Mouse (Mus musculus): ENCODE results near the gene B9d2. TPM values are rescaled to one million over a fixed set of nuclear protein-coding genes. Genes with fewer than 3 reads are reported as not detected.
"Not testable (repeated sequence)": the region's sequence is repeated elsewhere in the genome, so short reads cannot be mapped to it uniquely, and the experiment has no call there.

Gene B9d2
- polyA plus RNA-seq, 1 experiment, result 24.6 TPM

GRCm38 (mm10) chr7:25719761-25720610 is 39.4 kb downstream of the B9d2 start:
- DNase-seq (ENCODE audit: low read depth, low spot score), result no peak

DNA sequence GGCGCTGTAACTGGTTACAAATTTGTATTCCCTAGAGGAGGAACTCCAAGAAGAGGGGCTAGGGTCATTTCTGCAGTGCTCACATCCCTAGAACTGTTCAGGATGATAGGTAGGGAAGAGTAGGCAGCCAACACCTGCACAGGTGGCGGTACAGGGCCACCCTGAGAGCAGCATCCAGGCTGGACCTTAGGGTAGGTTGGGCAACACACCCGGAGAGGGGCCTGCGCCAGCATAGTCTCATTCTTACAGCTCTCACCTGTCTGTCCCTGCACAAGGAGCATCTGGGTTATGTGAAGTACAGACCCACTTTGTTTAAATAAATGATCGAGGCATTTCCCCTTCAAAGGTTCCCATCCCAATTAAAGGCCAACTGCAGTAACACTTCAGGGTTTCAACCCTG is 40.2 kb downstream of the B9d2 start:
- 71% methylated on average over 5 of the region's 5 CpGs for WGBS
- DNase-seq (ENCODE audit: low read depth, low spot score), result no peak

More at GRCm38 (mm10) chr7:25719761-25720610, 39.4 kb downstream of the B9d2 start:
- WGBS, result 52% methylated on average over 10 of the region's 10 CpGs

GRCm38 (mm10) chr7:25721776-25722175 is 41.2 kb downstream of the B9d2 start:
- DNase-seq (ENCODE audit: low read depth, low spot score), result not testable (repeated sequence)

- 73% methylated on average over 19 of the region's 19 CpGs for WGBS
- DNase-seq (ENCODE audit: low read depth, low spot score), result no peak
Measured at GRCm38 (mm10) chr7:25725886-25726285, 45.3 kb downstream of the B9d2 start.

DNA sequence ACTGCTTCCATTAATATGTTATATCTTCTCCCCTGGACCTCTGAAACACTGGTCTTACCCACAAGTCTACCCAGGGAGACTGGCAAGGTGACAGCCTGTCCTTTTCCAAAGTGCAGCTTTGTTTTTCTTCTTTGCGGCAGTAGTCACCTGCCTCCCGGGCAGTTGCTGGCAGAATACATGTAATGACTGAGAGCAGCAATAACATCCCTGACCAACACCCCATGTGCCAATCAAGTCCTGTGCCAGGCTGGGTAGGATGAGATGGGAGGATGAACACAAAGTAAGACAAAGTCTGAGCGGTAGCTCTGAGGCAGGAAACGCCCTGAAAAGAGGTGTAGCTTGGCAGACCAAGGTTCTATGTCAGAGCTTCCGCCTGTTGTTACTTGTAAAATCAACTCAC is 47.2 kb downstream of the B9d2 start:
- WGBS, result 54% methylated on average over 5 of the region's 5 CpGs
- DNase-seq (ENCODE audit: low read depth, low spot score), result no peak

DNA sequence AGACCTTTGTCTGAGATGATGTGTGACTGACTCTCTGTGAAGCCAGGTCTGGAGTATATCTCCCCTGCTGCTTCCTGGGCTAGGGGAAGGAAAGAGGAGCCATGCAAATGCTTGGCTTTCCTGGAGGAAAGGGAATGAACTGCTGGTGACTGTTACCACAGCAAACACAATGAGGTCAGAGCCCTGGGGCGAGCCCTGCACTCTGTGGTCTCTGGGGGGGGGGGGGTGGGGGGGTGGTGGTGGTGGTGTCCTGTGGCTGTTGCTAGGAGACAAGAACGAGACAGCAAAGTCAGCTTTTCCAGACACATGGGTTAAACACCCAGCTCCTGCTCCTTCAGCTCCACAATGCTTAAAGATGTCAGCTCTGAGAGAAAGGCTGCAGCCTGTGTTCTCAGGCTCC is 48.8 kb downstream of the B9d2 start:
- DNase-seq (ENCODE audit: low read depth, low spot score), result no peak
- 34% methylated on average over 2 of the region's 2 CpGs for WGBS

GRCm38 (mm10) chr7:25729862-25730261 is 49.3 kb downstream of the B9d2 start:
- no peak for DNase-seq (ENCODE audit: low read depth, low spot score)
- WGBS, result 41% methylated on average over 2 of the region's 2 CpGs

DNA sequence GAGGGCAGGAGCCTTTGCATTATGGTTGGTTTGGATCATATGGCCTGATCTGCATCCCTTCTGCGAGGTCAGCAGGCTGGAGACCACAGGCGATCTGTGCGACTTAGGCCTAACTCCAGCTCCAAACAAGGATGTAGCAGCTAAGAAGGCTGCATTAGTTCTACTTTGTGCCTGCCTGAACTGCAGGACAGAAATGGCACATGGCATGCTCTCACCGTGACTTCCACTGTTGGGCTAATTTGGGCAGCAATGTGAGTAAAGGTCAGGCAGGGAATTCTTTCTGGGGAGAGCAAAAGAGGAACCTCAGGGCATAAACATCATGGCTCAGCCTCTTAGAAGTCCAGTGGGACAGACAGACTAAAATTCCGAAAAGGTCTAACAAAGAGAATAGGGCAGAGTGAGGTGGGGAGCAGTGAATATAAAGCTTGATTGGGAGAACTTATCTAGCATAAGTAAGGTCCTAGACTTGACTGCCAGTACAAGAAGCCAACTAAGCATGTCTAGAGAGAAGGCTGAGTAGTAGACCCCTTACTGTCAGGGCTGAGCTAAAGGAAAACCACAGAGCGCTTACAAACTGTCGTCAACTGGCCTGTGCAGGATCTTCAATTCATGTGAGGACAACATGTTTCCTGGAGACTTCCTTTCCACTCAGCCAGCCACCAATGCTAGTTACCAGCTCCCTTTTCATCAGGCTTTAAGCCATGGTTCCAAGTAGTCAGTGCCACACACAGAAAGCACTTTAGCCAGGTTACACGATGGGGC is 50.9 kb downstream of the B9d2 start:
- no peak for DNase-seq (ENCODE audit: low read depth, low spot score)
- 88% methylated on average over 8 of the region's 8 CpGs for WGBS

- 61% methylated on average over 4 of the region's 4 CpGs for WGBS
Measured at GRCm38 (mm10) chr7:25734991-25735390, 54.4 kb downstream of the B9d2 start.

More at GRCm38 (mm10) chr7:25734991-25735390, 54.4 kb downstream of the B9d2 start:
- no peak for DNase-seq (ENCODE audit: low read depth, low spot score)

Other genes starting within 250 kb of the B9d2 start
- gene Ceacam1, start 203.2 kb upstream of the B9d2 start, polyA plus RNA-seq (2012; rRNA removed), result 658 and 768 TPM in 2 replicates
- 1.2 and 1.3 TPM in 2 replicates for gene Ceacam2, start 140.9 kb upstream of the B9d2 start, polyA plus RNA-seq (2012; rRNA removed)
- 23.6 and 36.5 TPM in 2 replicates for gene Erich4, start 64.9 kb upstream of the B9d2 start, polyA plus RNA-seq (2012; rRNA removed)
- 50.9 and 56.2 TPM in 2 replicates for gene Dmac2, start 61.4 kb upstream of the B9d2 start, polyA plus RNA-seq (2012; rRNA removed)
- 7.1 and 7.6 TPM in 2 replicates for gene B3gnt8, start 54.1 kb upstream of the B9d2 start, polyA plus RNA-seq (2012; rRNA removed)
- gene Bckdha, start 21.8 kb upstream of the B9d2 start, polyA plus RNA-seq (2012; rRNA removed), result 56.6 and 66.8 TPM in 2 replicates
- gene Exosc5, start 21.6 kb upstream of the B9d2 start, polyA plus RNA-seq (2012; rRNA removed), result 51.4 and 55.4 TPM in 2 replicates
- gene Tmem91, start 5.6 kb upstream of the B9d2 start, polyA plus RNA-seq (2012; rRNA removed), result 0.29 and 0.79 TPM in 2 replicates
- 17.0 and 18.3 TPM in 2 replicates for gene Tgfb1, start 6.2 kb downstream of the B9d2 start, polyA plus RNA-seq (2012; rRNA removed)
- 39.0 and 46.6 TPM in 2 replicates for gene Ccdc97, start 38.3 kb downstream of the B9d2 start, polyA plus RNA-seq (2012; rRNA removed)
- 35.8 and 42.9 TPM in 2 replicates for gene Hnrnpul1, start 74.0 kb downstream of the B9d2 start, polyA plus RNA-seq (2012; rRNA removed)
- 15.3 and 24.2 TPM in 2 replicates for gene Axl, start 107.9 kb downstream of the B9d2 start, polyA plus RNA-seq (2012; rRNA removed)
- 49.2 and 66.1 TPM in 2 replicates for gene Cyp2s1, start 136.1 kb downstream of the B9d2 start, polyA plus RNA-seq (2012; rRNA removed)
- gene Cyp2b10, start 216.8 kb downstream of the B9d2 start, polyA plus RNA-seq (2012; rRNA removed), result 0.77 and 14.7 TPM in 2 replicates